In genomic region chr1:120327714-120328113, GRCm38 (mm10) we compare ENCODE assay signal across 8 mouse cellular contexts. TPM values are rescaled to one million over a fixed set of nuclear protein-coding genes. Genes with fewer than 3 reads are reported as not detected.
DNase-seq lines count a peak whose midpoint lies in the region; ATAC-seq and TF ChIP-seq lines count a peak whose summit lies in the region.
"Had no signal": no experiment of that assay in that cellular context is flagged by ENCODE, and none has a peak within 500 bp of the region (broad histone marks: within the 10 kb centered on the region; RNA-seq: fewer than 3 reads in every experiment).

No protein-coding gene starts in this region.

- in situ Hi-C loops in Patski (cut with MboI; ENCODE audit: low pct_unique_long_range_greater_than_20kb): loop anchor here (10.0 kb wide), 2 partner anchors 137 to 217 kb away; no protein-coding TSS in a partner anchor

- 15% methylated on average over 6 of the region's 6 CpGs for WGBS in liver, embryonic 12.5 days (ENCODE audit: insufficient replicate concordance)
- WGBS in forebrain, postnatal 0 days: 16% methylated on average over 6 of the region's 6 CpGs
- 15% methylated on average over 6 of the region's 6 CpGs for WGBS in limb, embryonic 11.5 days

- no peaks in the 10 kb centered on the region for H3K36me3 ChIP-seq in liver, embryonic 12.5 days
- no peaks in the 10 kb centered on the region for H3K36me3 ChIP-seq in forebrain, postnatal 0 days (ENCODE audit: insufficient read depth)
- H3K36me3 ChIP-seq in limb, embryonic 11.5 days (ENCODE audit: control insufficient read depth, insufficient read depth, low read length): no peaks in the 10 kb centered on the region
- H3K36me3 ChIP-seq: heart, embryonic 13.5 days had no signal

- ATAC-seq in liver, embryonic 12.5 days: no peak
- no peak for ATAC-seq in Patski
- no peak for ATAC-seq in forebrain, postnatal 0 days
- no peak for ATAC-seq in limb, embryonic 11.5 days (ENCODE audit: insufficient number of reproducible peaks, low FRiP score, low TSS enrichment, low read depth)

- POLR2A ChIA-PET in Patski (lab: Charles Lee): interaction anchor here (1.0 kb wide), 1 partner anchor 33 kb away, joined by 3 read pairs; no protein-coding TSS in a partner anchor

- H3K27me3 ChIP-seq in liver, embryonic 12.5 days (replicated peaks): 0 out of 2 replicates have a peak, but pooled peaks cover 2% of the 10 kb centered on the region
- peaks cover 3% of the 10 kb centered on the region for H3K27me3 ChIP-seq in Patski
- no peaks in the 10 kb centered on the region for H3K27me3 ChIP-seq in forebrain, postnatal 0 days (ENCODE audit: insufficient read depth, low read length)
- no peaks in the 10 kb centered on the region for H3K27me3 ChIP-seq in limb, embryonic 11.5 days (ENCODE audit: control insufficient read depth, insufficient read depth, low read length)

- no peak overlapping the region for H3K9ac ChIP-seq in liver, embryonic 12.5 days
- H3K9ac ChIP-seq in forebrain, postnatal 0 days: no peak overlapping the region
- H3K9ac ChIP-seq in limb, embryonic 11.5 days (ENCODE audit: low read length): no peak overlapping the region
- H3K9ac ChIP-seq: heart, embryonic 13.5 days had no signal

- CTCF ChIA-PET in Patski (lab: Charles Lee): interaction anchor here (1.0 to 1.2 kb wide), 4 partner anchors 10 to 146 kb away, joined by 3 read pairs; no protein-coding TSS in a partner anchor

- no peak overlapping the region for H3K27ac ChIP-seq in liver, embryonic 12.5 days
- no peak overlapping the region for H3K27ac ChIP-seq in forebrain, postnatal 0 days (ENCODE audit: low read depth, low read length)
- no peak overlapping the region for H3K27ac ChIP-seq in limb, embryonic 11.5 days (replicated peaks; ENCODE audit: low read depth, low read length)
- H3K27ac ChIP-seq: heart, embryonic 13.5 days had no signal

- H3K4me1 ChIP-seq in liver, embryonic 12.5 days: no peaks in the 10 kb centered on the region
- H3K4me1 ChIP-seq in forebrain, postnatal 0 days (ENCODE audit: insufficient read depth): no peaks in the 10 kb centered on the region
- H3K4me1 ChIP-seq in limb, embryonic 11.5 days (ENCODE audit: control insufficient read depth, insufficient read depth, low read length): no peaks in the 10 kb centered on the region
- H3K4me1 ChIP-seq: heart, embryonic 13.5 days had no signal

- no peak overlapping the region for H3K4me3 ChIP-seq in liver, embryonic 12.5 days
- no peak overlapping the region for H3K4me3 ChIP-seq in forebrain, postnatal 0 days (ENCODE audit: low read depth, low read length)
- H3K4me3 ChIP-seq in limb, embryonic 11.5 days (ENCODE audit: low read depth, low read length): no peak overlapping the region
- H3K4me3 ChIP-seq: heart, embryonic 13.5 days had no signal

- DNase-seq in liver (peak; percentile 50), Patski (ENCODE audit: low read depth, low spot score) (no peak)
- DNase-seq in c-Kit-positive CD71-positive TER-119-positive erythroid progenitor cells, embryonic 14.5 days (ENCODE audit: low spot score): peak; percentile 63
- DNase-seq in forebrain, postnatal 0 days: peak; percentile 61
- peak; percentile 71 for DNase-seq in limb, embryonic 11.5 days (ENCODE audit: low spot score)
- DNase-seq in right cerebral cortex, adult 2 months (ENCODE audit: low spot score in 2 of 2): peak; percentile 48 to 60

- H3K9me3 ChIP-seq in liver, embryonic 12.5 days (replicated peaks): no peaks in the 10 kb centered on the region
- H3K9me3 ChIP-seq in forebrain, postnatal 0 days (ENCODE audit: low read length): no peaks in the 10 kb centered on the region
- no peaks in the 10 kb centered on the region for H3K9me3 ChIP-seq in limb, embryonic 11.5 days (ENCODE audit: control insufficient read depth, low read length)
- H3K9me3 ChIP-seq: heart, embryonic 13.5 days had no signal

- H3K4me2 ChIP-seq in liver, embryonic 12.5 days: no peak overlapping the region
- no peak overlapping the region for H3K4me2 ChIP-seq in forebrain, postnatal 0 days (ENCODE audit: low read depth)
- H3K4me2 ChIP-seq in limb, embryonic 11.5 days (ENCODE audit: low read depth, severe bottlenecking): no peak overlapping the region
- H3K4me2 ChIP-seq: heart, embryonic 13.5 days had no signal

- TF ChIP-seq CTCF in Patski (IDR thresholded peaks at IDR 0.05): peak; percentile 79
- TF ChIP-seq CTCF in forebrain, postnatal 0 days (IDR thresholded peaks at IDR 0.05; ENCODE audit: low read depth): peak; percentile 73

RNA-seq across cellular contexts. Expression of gene C1ql2, which starts 12.7 kb away (rescaled TPM):
- polyA plus RNA-seq in liver, embryonic 12.5 days (2016; fragmentation: Nextera tagmentation; extraction: Ambion mirVana): not detected in 2 replicates
- not detected for polyA plus RNA-seq in Patski (2021)
- 3.0 and 3.5 TPM in 2 replicates for total RNA-seq in forebrain, postnatal 0 days (2014; rRNA removed)
- 1.5 and 3.0 TPM in 2 replicates for polyA plus RNA-seq in forebrain, postnatal 0 days (2015; fragmentation: Nextera tagmentation; extraction: Ambion mirVana)
- not detected in 2 replicates for polyA plus RNA-seq in limb, embryonic 11.5 days (2014; fragmentation: Nextera tagmentation; extraction: Ambion mirVana)
- polyA plus RNA-seq: heart, embryonic 13.5 days had no signal

RNA-seq across cellular contexts. Expression of gene Steap3, which starts 55.2 kb away (rescaled TPM):
- polyA plus RNA-seq in liver, embryonic 12.5 days (2016; fragmentation: Nextera tagmentation; extraction: Ambion mirVana): 54.3 and 56.3 TPM in 2 replicates
- 85.3 TPM for polyA plus RNA-seq in Patski (2021)
- 1.3 and 3.9 TPM in 2 replicates for total RNA-seq in forebrain, postnatal 0 days (2014; rRNA removed)
- 3.9 and 4.4 TPM in 2 replicates for polyA plus RNA-seq in forebrain, postnatal 0 days (2015; fragmentation: Nextera tagmentation; extraction: Ambion mirVana)
- polyA plus RNA-seq in limb, embryonic 11.5 days (2014; fragmentation: Nextera tagmentation; extraction: Ambion mirVana): 2.9 and 4.1 TPM in 2 replicates

Comparison
In these comparisons a context has a peak if more than half of its experiments do, and no peak if none do; other contexts are left out.
1. RNA of gene Steap3, which starts 55.2 kb away (polyA plus RNA-seq): 85.3 TPM in Patski (single experiment) and 54.3 to 56.3 TPM in liver, embryonic 12.5 days; 3.9 to 4.4 TPM in forebrain, postnatal 0 days and 2.9 to 4.1 TPM in limb, embryonic 11.5 days; every median in the first group is over 10 times any median in the second.